ENCODE assay signal across 10 mouse cellular contexts in the genomic region with DNA sequence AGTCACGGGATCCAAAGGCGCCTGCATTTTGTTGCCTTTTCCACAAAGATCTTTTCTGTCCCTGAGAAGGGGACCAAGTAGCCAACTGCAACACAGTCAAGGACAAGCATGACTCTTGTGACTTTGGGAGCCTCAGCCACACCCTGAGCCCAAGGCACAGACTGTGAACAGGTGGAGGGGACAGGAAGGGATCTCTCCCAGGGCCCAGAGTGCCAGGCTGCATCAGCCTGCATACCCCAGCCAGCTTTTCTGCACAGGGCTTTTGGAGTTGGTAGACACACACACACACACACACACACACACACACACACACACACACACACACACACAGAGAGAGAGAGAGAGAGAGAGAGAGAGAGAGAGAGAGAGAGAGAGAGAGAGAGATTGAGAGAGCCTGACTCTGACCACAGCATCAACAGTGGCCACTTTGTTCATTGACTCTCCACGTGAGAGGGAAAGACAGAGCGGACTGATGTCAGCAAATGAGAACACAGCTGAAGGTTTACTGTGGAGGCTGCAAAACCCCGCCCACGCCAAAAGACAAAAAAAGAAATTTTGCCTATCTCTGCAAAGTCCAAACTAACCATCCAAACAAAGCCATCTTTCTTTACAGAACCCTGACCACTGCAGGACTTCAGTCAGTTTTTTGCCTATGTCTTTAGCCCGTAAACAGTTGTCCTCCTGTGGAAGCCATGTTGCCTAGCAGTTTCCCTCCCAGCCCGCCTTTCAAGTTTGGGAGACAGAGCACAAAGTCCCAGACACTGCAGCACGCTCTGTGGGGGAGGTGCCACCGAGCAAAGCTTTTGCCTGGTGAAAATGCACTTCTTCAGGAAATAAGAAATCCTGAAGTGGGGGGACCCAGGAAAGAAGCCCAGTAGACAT. TPM values are rescaled to one million over a fixed set of nuclear protein-coding genes. Genes with fewer than 3 reads are reported as not detected.
DNase-seq lines count a peak whose midpoint lies in the region; ATAC-seq and TF ChIP-seq lines count a peak whose summit lies in the region.
"Had no signal": no experiment of that assay in that cellular context is flagged by ENCODE, and none has a peak within 500 bp of the region (broad histone marks: within the 10 kb centered on the region; RNA-seq: fewer than 3 reads in every experiment).

No protein-coding gene starts in this region.

- H3K27me3 ChIP-seq in forebrain, postnatal 0 days (ENCODE audit: insufficient read depth, low read length), result no peaks in the 10 kb centered on the region
- no peaks in the 10 kb centered on the region for H3K27me3 ChIP-seq in forebrain, embryonic 16.5 days (replicated peaks; ENCODE audit: control insufficient read depth, insufficient read depth, low read length)
- peaks cover 11% of the 10 kb centered on the region; the same call in 1 of the 2 replicates for H3K27me3 ChIP-seq in lung, embryonic 15.5 days
- H3K27me3 ChIP-seq in embryonic facial prominence, embryonic 14.5 days (replicated peaks; ENCODE audit: control insufficient read depth, insufficient read depth, low read length), result no peaks in the 10 kb centered on the region
- H3K27me3 ChIP-seq in midbrain, embryonic 16.5 days (ENCODE audit: control insufficient read depth, insufficient read depth, low read depth, low read length), result no peaks in the 10 kb centered on the region
- H3K27me3 ChIP-seq in forebrain, embryonic 11.5 days (ENCODE audit: control insufficient read depth, insufficient read depth, low read length), result no peaks in the 10 kb centered on the region

- ATAC-seq in forebrain, postnatal 0 days, result peak; percentile 65
- no peak for ATAC-seq in forebrain, embryonic 16.5 days
- no peak for ATAC-seq in lung, embryonic 15.5 days (ENCODE audit: borderline replicate concordance, extremely low read depth, low FRiP score, low TSS enrichment)
- peak; percentile 70; the same call in 1 of the 2 replicates for ATAC-seq in embryonic facial prominence, embryonic 14.5 days (ENCODE audit: low read depth)
- no peak for ATAC-seq in midbrain, embryonic 16.5 days
- no peak for ATAC-seq in forebrain, embryonic 11.5 days (replicated peaks; ENCODE audit: low FRiP score)
- ATAC-seq: activated CD4-positive, CD25-positive, alpha-beta regulatory T cell, adult 4 months; inflammation-experienced regulatory T-cells, adult 6 months had no signal

- no peaks in the 10 kb centered on the region for H3K9me3 ChIP-seq in forebrain, postnatal 0 days (ENCODE audit: low read length)
- no peaks in the 10 kb centered on the region for H3K9me3 ChIP-seq in forebrain, embryonic 16.5 days (ENCODE audit: control insufficient read depth, low read length)
- H3K9me3 ChIP-seq in lung, embryonic 15.5 days, result no peaks in the 10 kb centered on the region
- H3K9me3 ChIP-seq in embryonic facial prominence, embryonic 14.5 days (ENCODE audit: control insufficient read depth, low read length), result no peaks in the 10 kb centered on the region
- no peaks in the 10 kb centered on the region for H3K9me3 ChIP-seq in midbrain, embryonic 16.5 days (replicated peaks; ENCODE audit: control insufficient read depth, low read length, poor library complexity, severe bottlenecking)
- H3K9me3 ChIP-seq in forebrain, embryonic 11.5 days (ENCODE audit: control insufficient read depth, low read length), result no peaks in the 10 kb centered on the region

- H3K27ac ChIP-seq in forebrain, postnatal 0 days (ENCODE audit: low read depth, low read length), result no peak overlapping the region
- H3K27ac ChIP-seq in forebrain, embryonic 16.5 days (ENCODE audit: low read length), result no peak overlapping the region
- H3K27ac ChIP-seq in lung, embryonic 15.5 days, result peak overlapping the region; percentile 69
- H3K27ac ChIP-seq in embryonic facial prominence, embryonic 14.5 days (replicated peaks; ENCODE audit: low read depth, low read length), result peak overlapping the region; percentile 73
- H3K27ac ChIP-seq in midbrain, embryonic 16.5 days (ENCODE audit: low read length), result peak overlapping the region; percentile 28; the same call in 1 of the 2 replicates
- H3K27ac ChIP-seq in forebrain, embryonic 11.5 days (ENCODE audit: low read depth, low read length), result no peak overlapping the region

- H3K4me2 ChIP-seq in forebrain, postnatal 0 days (ENCODE audit: low read depth), result no peak overlapping the region
- no peak overlapping the region for H3K4me2 ChIP-seq in forebrain, embryonic 16.5 days (ENCODE audit: low read length)
- H3K4me2 ChIP-seq in lung, embryonic 15.5 days, result no peak overlapping the region; the same call in 1 of the 2 replicates
- peak overlapping the region; percentile 21; the same call in 1 of the 2 replicates for H3K4me2 ChIP-seq in embryonic facial prominence, embryonic 14.5 days (ENCODE audit: low read depth, low read length)
- no peak overlapping the region for H3K4me2 ChIP-seq in midbrain, embryonic 16.5 days (ENCODE audit: low read length)
- no peak overlapping the region for H3K4me2 ChIP-seq in forebrain, embryonic 11.5 days (ENCODE audit: low read depth, low read length, severe bottlenecking)

- no peak for TF ChIP-seq CTCF in forebrain, postnatal 0 days (IDR thresholded peaks at IDR 0.05; ENCODE audit: low read depth)

- no peaks in the 10 kb centered on the region for H3K36me3 ChIP-seq in forebrain, postnatal 0 days (ENCODE audit: insufficient read depth)
- H3K36me3 ChIP-seq in forebrain, embryonic 16.5 days (ENCODE audit: control insufficient read depth, insufficient read depth), result no peaks in the 10 kb centered on the region
- H3K36me3 ChIP-seq in lung, embryonic 15.5 days, result no peaks in the 10 kb centered on the region
- no peaks in the 10 kb centered on the region for H3K36me3 ChIP-seq in embryonic facial prominence, embryonic 14.5 days (ENCODE audit: control insufficient read depth, insufficient read depth, low read length)
- H3K36me3 ChIP-seq in midbrain, embryonic 16.5 days (ENCODE audit: control insufficient read depth, insufficient read depth, low read length), result no peaks in the 10 kb centered on the region
- no peaks in the 10 kb centered on the region for H3K36me3 ChIP-seq in forebrain, embryonic 11.5 days (ENCODE audit: control insufficient read depth, insufficient read depth, low read length)

- no peak for DNase-seq in forebrain, postnatal 0 days
- no peak for DNase-seq in lung, postnatal 4 days
- DNase-seq in embryonic facial prominence, embryonic 14.5 days (ENCODE audit: low spot score), result peak; percentile 61
- DNase-seq in frontal cortex, postnatal 10 days (ENCODE audit: low spot score in 2 of 2), result no peak
- DNase-seq in forebrain, embryonic 11.5 days (ENCODE audit: low spot score), result no peak

- 58% methylated on average over 10 of the region's 10 CpGs for WGBS in forebrain, postnatal 0 days
- WGBS in forebrain, embryonic 16.5 days, result 53% methylated on average over 10 of the region's 10 CpGs
- 45% methylated on average over 10 of the region's 10 CpGs for WGBS in lung, embryonic 15.5 days
- WGBS in embryonic facial prominence, embryonic 14.5 days, result 40% methylated on average over 10 of the region's 10 CpGs
- WGBS in midbrain, embryonic 16.5 days, result 57% methylated on average over 10 of the region's 10 CpGs
- WGBS in forebrain, embryonic 11.5 days, result 67% methylated on average over 10 of the region's 10 CpGs

- no peak overlapping the region for H3K9ac ChIP-seq in forebrain, postnatal 0 days
- H3K9ac ChIP-seq in forebrain, embryonic 16.5 days (replicated peaks; ENCODE audit: low read depth, low read length), result no peak overlapping the region
- H3K9ac ChIP-seq in lung, embryonic 15.5 days, result no peak overlapping the region
- H3K9ac ChIP-seq in embryonic facial prominence, embryonic 14.5 days (ENCODE audit: low read depth, low read length), result no peak overlapping the region
- H3K9ac ChIP-seq in midbrain, embryonic 16.5 days (ENCODE audit: low read depth, low read length), result no peak overlapping the region
- H3K9ac ChIP-seq in forebrain, embryonic 11.5 days (ENCODE audit: low read length), result no peak overlapping the region

- H3K4me1 ChIP-seq in forebrain, postnatal 0 days (ENCODE audit: insufficient read depth), result no peaks in the 10 kb centered on the region
- no peaks in the 10 kb centered on the region for H3K4me1 ChIP-seq in forebrain, embryonic 16.5 days (replicated peaks; ENCODE audit: control insufficient read depth, insufficient read depth, low read length)
- H3K4me1 ChIP-seq in lung, embryonic 15.5 days, result peaks cover 10% of the 10 kb centered on the region; the same call in 1 of the 2 replicates
- H3K4me1 ChIP-seq in embryonic facial prominence, embryonic 14.5 days (ENCODE audit: control insufficient read depth, insufficient read depth, low read length), result peaks cover 20% of the 10 kb centered on the region
- H3K4me1 ChIP-seq in midbrain, embryonic 16.5 days (ENCODE audit: control insufficient read depth, insufficient read depth, low read length), result no peaks in the 10 kb centered on the region; the same call in 1 of the 2 replicates
- peaks cover 6% of the 10 kb centered on the region; the same call in 1 of the 2 replicates for H3K4me1 ChIP-seq in forebrain, embryonic 11.5 days (replicated peaks; ENCODE audit: control insufficient read depth, insufficient read depth, low read length)

- H3K4me3 ChIP-seq in forebrain, postnatal 0 days (ENCODE audit: low read depth, low read length), result no peak overlapping the region
- no peak overlapping the region for H3K4me3 ChIP-seq in forebrain, embryonic 16.5 days (replicated peaks; ENCODE audit: low read length)
- H3K4me3 ChIP-seq in lung, embryonic 15.5 days, result no peak overlapping the region
- no peak overlapping the region for H3K4me3 ChIP-seq in embryonic facial prominence, embryonic 14.5 days (ENCODE audit: low read depth, low read length)
- no peak overlapping the region for H3K4me3 ChIP-seq in midbrain, embryonic 16.5 days (ENCODE audit: low read depth, low read length)
- no peak overlapping the region for H3K4me3 ChIP-seq in forebrain, embryonic 11.5 days (ENCODE audit: low read depth, low read length)

RNA-seq across cellular contexts. Expression of gene Eid1, which starts 11.9 kb away (rescaled TPM):
- total RNA-seq in forebrain, postnatal 0 days (2014; rRNA removed), result 575 and 636 TPM in 2 replicates
- polyA plus RNA-seq in forebrain, postnatal 0 days (2015; fragmentation: Nextera tagmentation; extraction: Ambion mirVana), result 454 and 459 TPM in 2 replicates
- polyA plus RNA-seq in forebrain, embryonic 16.5 days (2015; fragmentation: Nextera tagmentation; extraction: Ambion mirVana), result 317 and 327 TPM in 2 replicates
- 117 and 126 TPM in 2 replicates for polyA plus RNA-seq in lung, embryonic 15.5 days (2015; fragmentation: Nextera tagmentation; extraction: Ambion mirVana)
- 273 and 294 TPM in 2 replicates for polyA plus RNA-seq in embryonic facial prominence, embryonic 14.5 days (2014; fragmentation: Nextera tagmentation; extraction: Ambion mirVana)
- polyA plus RNA-seq in midbrain, embryonic 16.5 days (2015; fragmentation: Nextera tagmentation; extraction: Ambion mirVana), result 431 and 443 TPM in 2 replicates
- polyA plus RNA-seq in forebrain, embryonic 11.5 days (2014; fragmentation: Nextera tagmentation; extraction: Ambion mirVana), result 252 TPM in 2 replicates

RNA-seq across cellular contexts. Expression of gene Shc4, which starts 39.1 kb away (rescaled TPM):
- total RNA-seq in forebrain, postnatal 0 days (2014; rRNA removed), result 4.3 and 6.8 TPM in 2 replicates
- polyA plus RNA-seq in forebrain, postnatal 0 days (2015; fragmentation: Nextera tagmentation; extraction: Ambion mirVana), result 0.79 and 2.5 TPM in 2 replicates
- polyA plus RNA-seq in forebrain, embryonic 16.5 days (2015; fragmentation: Nextera tagmentation; extraction: Ambion mirVana), result 1.5 and 2.0 TPM in 2 replicates
- 1.2 and 1.3 TPM in 2 replicates for polyA plus RNA-seq in lung, embryonic 15.5 days (2015; fragmentation: Nextera tagmentation; extraction: Ambion mirVana)
- polyA plus RNA-seq in embryonic facial prominence, embryonic 14.5 days (2014; fragmentation: Nextera tagmentation; extraction: Ambion mirVana), result 1.3 and 2.1 TPM in 2 replicates
- polyA plus RNA-seq in midbrain, embryonic 16.5 days (2015; fragmentation: Nextera tagmentation; extraction: Ambion mirVana), result 2.5 and 3.0 TPM in 2 replicates
- polyA plus RNA-seq in forebrain, embryonic 11.5 days (2014; fragmentation: Nextera tagmentation; extraction: Ambion mirVana), result 1.3 TPM in 2 replicates

RNA-seq across cellular contexts. Expression of gene Cep152, which starts 59.9 kb away (rescaled TPM):
- total RNA-seq in forebrain, postnatal 0 days (2014; rRNA removed), result 2.2 and 2.4 TPM in 2 replicates
- polyA plus RNA-seq in forebrain, postnatal 0 days (2015; fragmentation: Nextera tagmentation; extraction: Ambion mirVana), result 0.92 and 1.4 TPM in 2 replicates
- 4.8 and 5.1 TPM in 2 replicates for polyA plus RNA-seq in forebrain, embryonic 16.5 days (2015; fragmentation: Nextera tagmentation; extraction: Ambion mirVana)
- polyA plus RNA-seq in lung, embryonic 15.5 days (2015; fragmentation: Nextera tagmentation; extraction: Ambion mirVana), result 7.4 and 8.1 TPM in 2 replicates
- polyA plus RNA-seq in embryonic facial prominence, embryonic 14.5 days (2014; fragmentation: Nextera tagmentation; extraction: Ambion mirVana), result 6.9 and 7.0 TPM in 2 replicates
- polyA plus RNA-seq in midbrain, embryonic 16.5 days (2015; fragmentation: Nextera tagmentation; extraction: Ambion mirVana), result 2.7 and 3.1 TPM in 2 replicates
- polyA plus RNA-seq in forebrain, embryonic 11.5 days (2014; fragmentation: Nextera tagmentation; extraction: Ambion mirVana), result 12.8 and 13.1 TPM in 2 replicates

Comparison
In these comparisons a context has a peak if more than half of its experiments do, and no peak if none do; other contexts are left out.
1. ATAC-seq: peak in forebrain, postnatal 0 days (single experiment) and embryonic facial prominence, embryonic 14.5 days (single experiment); none in forebrain, embryonic 16.5 days (single experiment), lung, embryonic 15.5 days (single experiment), midbrain, embryonic 16.5 days (single experiment) and forebrain, embryonic 11.5 days (single experiment).
2. H3K27ac ChIP-seq: peak in lung, embryonic 15.5 days (single experiment), embryonic facial prominence, embryonic 14.5 days (single experiment) and midbrain, embryonic 16.5 days (single experiment); none in forebrain, postnatal 0 days (single experiment), forebrain, embryonic 16.5 days (single experiment) and forebrain, embryonic 11.5 days (single experiment).